Mouse (Mus musculus) effector memory CD4-positive, alpha-beta T cell, adult 7 months (primary cell): Measurements from ENCODE around the gene Srp68. TPM values are rescaled to one million over a fixed set of nuclear protein-coding genes. Genes with fewer than 3 reads are reported as not detected.

Source experiments
- polyA plus RNA-seq: library from polyadenylated mRNA; unstranded; fragments of 100-300 nt; shearing (Covaris generic); gene quantifications from one replicate; pipeline ENCODE4 v1.2.1, GENCODE M21; 2017

The Srp68 gene
- polyA plus RNA-seq, result 69.2 TPM

GRCm38 (mm10) chr11:116274045-116274666 lies at the start of gene Srp68:
Srp68 (minus strand) TSS chr11:116274217.

DNA sequence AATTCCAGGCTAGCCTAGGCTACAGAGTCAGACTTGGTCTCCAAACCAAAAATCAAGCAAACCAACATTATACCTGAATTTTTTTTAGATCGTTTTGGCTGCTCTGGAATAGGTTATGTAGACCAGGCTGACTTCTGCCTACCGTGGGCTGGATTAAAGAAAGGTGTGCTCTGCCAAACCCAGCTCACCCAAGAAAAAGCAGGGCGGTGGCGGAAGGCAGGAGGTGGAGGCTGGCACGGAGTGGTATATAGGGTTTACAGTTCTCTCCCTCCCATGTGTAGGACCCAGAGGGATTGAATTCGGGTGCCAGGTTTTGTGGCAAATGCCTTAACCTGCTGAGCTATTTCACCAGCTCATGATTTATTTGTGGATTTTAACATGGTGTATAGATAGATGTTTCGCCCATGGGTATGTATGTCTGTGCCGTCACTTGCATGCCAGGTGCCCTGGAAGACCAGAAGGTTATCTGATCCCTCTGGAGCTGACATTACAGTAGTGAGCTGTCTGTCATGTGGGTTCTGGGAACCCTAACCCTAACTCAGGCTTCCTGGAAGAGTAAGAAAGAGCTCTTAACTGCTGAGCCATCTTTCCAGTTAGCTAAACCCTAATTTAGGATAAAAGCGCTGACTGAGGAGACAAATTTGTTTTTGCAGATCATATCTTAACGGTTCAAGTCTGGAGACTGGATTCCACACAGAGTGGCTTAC lies 33.2 kb upstream of the Srp68 start, which contains the start of gene Exoc7:
Exoc7 (minus strand) TSS at position 215 of the 707 bp plus-strand sequence.

GRCm38 (mm10) chr11:116280751-116281663 lies 7.0 kb upstream of the Srp68 start, which contains the start of gene Galr2:
Galr2 (plus strand) TSS chr11:116280939.

DNA sequence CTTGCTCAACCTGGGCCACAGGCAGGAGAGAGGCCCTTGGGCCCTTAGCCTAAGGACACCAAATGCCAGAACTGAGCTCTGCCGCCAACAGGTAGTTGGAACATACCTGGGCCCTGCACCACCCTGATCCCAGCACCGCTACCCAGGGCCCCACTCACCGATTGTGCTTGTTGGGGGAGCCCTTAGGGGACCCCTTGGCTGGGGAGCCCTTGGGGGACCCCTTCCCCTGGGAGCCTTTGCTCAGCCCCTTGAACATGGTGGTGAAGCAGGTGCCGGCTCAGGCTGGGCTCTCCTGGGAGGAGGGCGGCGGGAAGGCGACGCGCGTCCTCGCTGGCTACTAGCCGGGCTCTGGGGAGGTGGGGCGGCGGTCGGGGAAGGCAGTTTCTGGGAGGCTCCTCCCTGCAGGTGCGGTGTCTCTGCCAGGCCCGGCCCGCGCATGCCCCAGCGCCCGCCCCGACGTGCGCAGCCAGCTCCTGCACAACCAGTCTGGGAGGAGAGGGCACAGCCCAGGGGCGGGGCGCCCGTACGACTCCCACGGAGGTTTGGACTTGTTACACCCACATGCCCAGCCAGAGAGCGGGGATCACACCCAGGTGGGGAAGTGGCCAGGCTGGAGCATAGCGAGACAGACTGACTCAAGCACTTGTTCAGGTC lies 36.1 kb downstream of the Srp68 start, which contains the start of gene Evpl:
Evpl (minus strand) TSS at position 336 of the 654 bp plus-strand sequence.

DNA sequence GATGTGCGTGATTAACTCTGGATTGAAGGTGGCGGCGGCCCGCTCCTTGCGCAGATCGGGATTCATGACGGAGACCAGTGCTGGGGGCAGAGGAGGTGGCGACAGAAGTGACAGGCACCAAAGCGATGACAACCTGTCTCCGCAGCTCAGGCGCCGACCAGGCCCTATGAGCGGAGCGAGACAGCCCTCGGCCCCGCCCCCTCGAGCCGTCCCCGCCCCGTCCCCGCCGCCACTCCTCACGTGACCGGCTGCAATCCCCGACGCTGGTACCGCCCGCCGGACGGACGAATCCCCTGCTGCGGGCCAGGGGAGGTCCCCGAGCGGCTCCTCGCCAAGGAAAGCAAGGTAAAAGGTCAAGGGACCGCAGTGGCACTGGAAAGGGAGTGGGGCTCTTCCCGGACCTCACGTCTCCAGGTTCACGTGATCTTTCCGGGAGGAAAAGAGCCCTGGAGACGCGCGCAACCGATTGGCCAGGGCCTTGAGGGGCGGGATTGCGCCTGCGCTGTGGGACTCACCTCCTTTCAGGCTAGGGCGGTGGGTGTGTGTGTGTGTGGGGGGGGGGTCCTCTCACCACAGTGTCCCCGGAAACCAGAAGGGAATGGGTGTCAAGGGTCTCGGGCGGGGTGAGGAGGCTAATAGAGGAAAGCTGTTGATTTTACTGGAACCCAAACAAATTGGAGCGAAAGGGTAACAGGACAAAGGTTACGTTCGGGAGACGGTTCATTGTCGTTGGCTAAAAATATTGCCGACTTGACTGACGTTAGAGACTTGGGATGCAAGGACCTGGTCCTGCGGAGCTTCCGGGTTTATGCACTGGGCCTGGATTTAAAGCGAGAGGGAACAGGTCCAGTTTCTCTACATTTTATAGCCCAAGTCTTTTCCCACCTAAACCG lies 75.1 kb downstream of the Srp68 start, which contains the start of the genes Ten1 and Acox1:
Ten1 (plus strand) TSS at position 217 of the 893 bp plus-strand sequence.
Acox1 (minus strand) TSS at position 407 of the 893 bp plus-strand sequence.

Other genes with a start within 250 kb of the Srp68 start
- 2,017 TPM for gene H3f3b, start 246.3 kb downstream of the Srp68 start, polyA plus RNA-seq
- 34.0 TPM for gene Unk, start 243.9 kb downstream of the Srp68 start, polyA plus RNA-seq
- 80.1 TPM for gene Unc13d, start 196.3 kb downstream of the Srp68 start, polyA plus RNA-seq
- gene Wbp2, start 187.2 kb downstream of the Srp68 start, polyA plus RNA-seq, result 295 TPM
- gene Trim47, start 147.0 kb downstream of the Srp68 start, polyA plus RNA-seq, result not detected
- 10.7 TPM for gene Trim65, start 143.1 kb downstream of the Srp68 start, polyA plus RNA-seq
- gene Mrpl38, start 135.3 kb downstream of the Srp68 start, polyA plus RNA-seq, result 73.6 TPM
- gene Fbf1, start 106.1 kb downstream of the Srp68 start, polyA plus RNA-seq, result 6.8 TPM
- 33.3 TPM for gene Ten1, start 75.4 kb downstream of the Srp68 start, polyA plus RNA-seq
- 22.2 TPM for gene Acox1, start 75.2 kb downstream of the Srp68 start, polyA plus RNA-seq
- 0.17 TPM for gene Evpl, start 36.1 kb downstream of the Srp68 start, polyA plus RNA-seq
- gene Galr2, start 6.7 kb upstream of the Srp68 start, polyA plus RNA-seq, result not detected
- 57.6 TPM for gene Exoc7, start 33.0 kb upstream of the Srp68 start, polyA plus RNA-seq
- gene Foxj1, start 61.2 kb upstream of the Srp68 start, polyA plus RNA-seq, result not detected
- gene Rnf157, start 138.8 kb upstream of the Srp68 start, polyA plus RNA-seq, result 134 TPM
- gene Ubald2, start 159.9 kb upstream of the Srp68 start, polyA plus RNA-seq, result 1,050 TPM
- 0.45 TPM for gene Qrich2, start 192.0 kb upstream of the Srp68 start, polyA plus RNA-seq
- gene Prpsap1, start 220.0 kb upstream of the Srp68 start, polyA plus RNA-seq, result 129 TPM